Mouse (Mus musculus) spleen, adult 10 weeks (tissue): Measurements from ENCODE around the gene Olfr913. TPM values are rescaled to one million over a fixed set of nuclear protein-coding genes. Genes with fewer than 3 reads are reported as not detected.

Source experiments
- polyA plus RNA-seq: library from polyadenylated mRNA; stranded (reverse); fragments of 350-450 nt; fragmentation: Illumina TruSeq; extraction: RNeasy Lipid Tissue Mini Kit (QIAGEN cat#74804); gene quantifications from one replicate; pipeline ENCODE4 v1.2.3, GENCODE M21; 2015; ENCODE audit warnings: low replicate concordance; ENCODE audit not compliant: insufficient read depth

The Olfr913 gene
- polyA plus RNA-seq, result not detected

DNA sequence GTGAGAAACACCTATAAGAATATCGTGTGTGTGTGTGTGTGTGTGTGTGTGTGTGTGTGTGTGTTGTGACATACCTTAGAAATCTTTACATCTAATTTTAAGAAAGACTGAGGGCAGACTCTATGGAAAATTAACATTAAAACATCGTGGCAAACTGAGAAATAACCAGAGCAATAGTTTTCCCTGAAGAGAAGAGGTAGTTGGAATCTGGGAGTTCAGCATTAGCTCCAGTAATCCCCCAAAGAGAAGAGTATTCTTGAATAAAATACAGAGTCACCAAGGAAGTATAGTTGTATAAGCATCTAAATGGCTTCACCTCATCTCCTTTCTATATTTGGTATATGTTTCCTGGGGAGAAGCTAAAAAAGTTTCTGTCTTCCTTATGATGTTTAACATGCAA, at the start of gene Olfr913:
Gene Olfr913, plus strand, starts transcription at position 301 of the 400 bp plus-strand sequence.

DNA sequence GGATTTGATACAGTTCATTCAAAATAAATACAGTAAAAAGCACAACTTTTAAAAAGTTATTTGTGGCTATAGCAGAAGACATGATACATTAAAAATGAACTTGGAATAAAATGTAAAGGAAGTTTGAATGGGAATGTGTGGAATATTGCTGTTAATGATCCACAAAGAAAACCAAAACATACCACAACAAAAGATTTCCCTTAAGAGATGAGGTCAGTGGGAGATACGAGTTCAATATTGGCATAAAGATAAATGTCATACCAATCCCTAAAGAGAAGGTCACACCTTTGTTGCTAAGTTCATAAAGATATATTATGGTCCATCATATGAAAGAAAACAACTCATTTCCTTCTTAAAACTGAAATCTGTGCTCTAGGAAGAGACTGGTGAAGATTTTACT, 12.7 kb upstream of the Olfr913 start, which contains the start of gene Olfr912:
Gene Olfr912, plus strand, starts transcription at position 301 of the 400 bp plus-strand sequence.

GRCm38 (mm10) chr9:38604802-38605201, 12.2 kb downstream of the Olfr913 start, which contains the start of gene Olfr914:
Gene Olfr914 (plus strand): TSS chr9:38605102.

Other genes with a start within 250 kb of the Olfr913 start
- not detected for gene Olfr898, start 244.3 kb upstream of the Olfr913 start, polyA plus RNA-seq
- not detected for gene Olfr250, start 225.9 kb upstream of the Olfr913 start, polyA plus RNA-seq
- not detected for gene Olfr251, start 215.7 kb upstream of the Olfr913 start, polyA plus RNA-seq
- gene Olfr147, start 191.1 kb upstream of the Olfr913 start, polyA plus RNA-seq, result not detected
- not detected for gene Olfr901, start 163.3 kb upstream of the Olfr913 start, polyA plus RNA-seq
- not detected for gene Olfr902, start 145.1 kb upstream of the Olfr913 start, polyA plus RNA-seq
- not detected for gene Olfr904, start 129.6 kb upstream of the Olfr913 start, polyA plus RNA-seq
- not detected for gene Olfr905, start 121.7 kb upstream of the Olfr913 start, polyA plus RNA-seq
- gene Olfr906, start 105.7 kb upstream of the Olfr913 start, polyA plus RNA-seq, result not detected
- not detected for gene Olfr907, start 97.0 kb upstream of the Olfr913 start, polyA plus RNA-seq
- not detected for gene Olfr911-ps1, start 71.2 kb upstream of the Olfr913 start, polyA plus RNA-seq
- not detected for gene Olfr910, start 54.9 kb upstream of the Olfr913 start, polyA plus RNA-seq
- not detected for gene Olfr912, start 12.6 kb upstream of the Olfr913 start, polyA plus RNA-seq
- not detected for gene Olfr914, start 12.3 kb downstream of the Olfr913 start, polyA plus RNA-seq
- not detected for gene Olfr916, start 67.1 kb downstream of the Olfr913 start, polyA plus RNA-seq
- gene Olfr917, start 73.1 kb downstream of the Olfr913 start, polyA plus RNA-seq, result not detected
- gene Olfr918, start 81.8 kb downstream of the Olfr913 start, polyA plus RNA-seq, result not detected
- gene Olfr919, start 110.9 kb downstream of the Olfr913 start, polyA plus RNA-seq, result not detected
- 43.1 TPM for gene Vwa5a, start 125.5 kb downstream of the Olfr913 start, polyA plus RNA-seq
- 0.32 TPM for gene Olfr920, start 159.5 kb downstream of the Olfr913 start, polyA plus RNA-seq
- not detected for gene Olfr921, start 180.3 kb downstream of the Olfr913 start, polyA plus RNA-seq
- gene Olfr922, start 221.9 kb downstream of the Olfr913 start, polyA plus RNA-seq, result not detected
- not detected for gene Olfr923, start 233.8 kb downstream of the Olfr913 start, polyA plus RNA-seq